Mouse (Mus musculus): Measurements from ENCODE around the gene Slc7a5. TPM values are rescaled to one million over a fixed set of nuclear protein-coding genes. Genes with fewer than 3 reads are reported as not detected.
A peak's percentile ranks its signal among the peaks of the same experiment; 100 is the strongest.

Gene Slc7a5
- polyA plus RNA-seq, 1 experiment from 2014 or later = 37.1 TPM

DNA sequence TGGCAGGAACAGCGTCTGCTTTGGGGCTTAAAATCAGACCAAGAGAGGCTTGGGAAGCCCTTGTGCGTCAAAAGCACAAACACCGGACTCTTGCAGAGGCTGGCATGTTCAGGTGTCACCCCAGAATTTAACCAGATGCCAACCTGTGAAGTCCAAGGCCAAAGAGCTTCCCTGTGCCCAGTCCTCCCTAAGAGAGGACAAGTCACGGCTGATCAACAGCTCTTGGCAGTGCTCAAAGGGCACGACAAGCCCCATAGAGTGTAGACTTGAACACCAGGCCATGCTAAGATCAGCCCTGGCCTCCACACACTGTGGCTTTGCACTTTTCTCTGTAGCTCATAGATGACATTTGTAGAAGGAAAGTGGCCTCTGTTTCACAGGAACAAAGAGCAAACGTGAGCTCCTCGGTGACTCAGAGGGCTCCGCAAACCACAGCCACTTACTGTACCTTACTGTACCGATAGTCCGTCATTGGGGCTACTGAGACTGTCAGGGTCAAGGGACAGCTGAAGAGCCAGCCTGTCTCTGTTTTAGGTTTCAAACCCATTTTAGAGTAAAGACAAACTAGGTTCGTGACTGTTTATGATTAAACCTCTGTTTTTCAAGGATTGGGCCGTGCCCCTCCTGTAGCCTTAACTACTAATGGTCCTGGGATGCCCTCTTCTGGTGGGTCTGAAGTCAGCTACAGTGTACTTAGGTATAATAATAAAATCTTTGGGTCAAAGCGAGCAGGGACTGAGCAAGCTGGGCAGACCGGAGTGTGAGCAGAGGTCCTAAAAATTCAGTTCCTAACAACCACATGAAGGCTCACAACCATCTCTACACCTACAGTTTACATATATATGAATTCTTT is 25.4 kb upstream of the Slc7a5 start:
- WGBS = 86% methylated on average over 14 of the region's 14 CpGs
- Histone ChIP-seq H3K4me3 (ENCODE audit: low read depth, low read length) (no peak overlapping the region), H3K27me3 (ENCODE audit: control insufficient read depth, insufficient read depth, low read length) (no peaks in the 10 kb centered on the region), H3K27ac (ENCODE audit: low read depth, low read length) (no peak overlapping the region), H3K9ac (ENCODE audit: low read length) (no peak overlapping the region), H3K4me2 (ENCODE audit: low read depth, low read length, severe bottlenecking) (no peak overlapping the region), H3K36me3 (ENCODE audit: control insufficient read depth, insufficient read depth, low read length) (no peaks in the 10 kb centered on the region), H3K4me1 (replicated peaks; ENCODE audit: control insufficient read depth, insufficient read depth, low read length) (peaks cover 4% of the 10 kb centered on the region; the same call in 1 of the 2 replicates), H3K9me3 (ENCODE audit: control insufficient read depth, low read length) (no peaks in the 10 kb centered on the region)
- ATAC-seq (replicated peaks; ENCODE audit: low FRiP score) = no peak
- DNase-seq (ENCODE audit: low spot score) = no peak

DNA sequence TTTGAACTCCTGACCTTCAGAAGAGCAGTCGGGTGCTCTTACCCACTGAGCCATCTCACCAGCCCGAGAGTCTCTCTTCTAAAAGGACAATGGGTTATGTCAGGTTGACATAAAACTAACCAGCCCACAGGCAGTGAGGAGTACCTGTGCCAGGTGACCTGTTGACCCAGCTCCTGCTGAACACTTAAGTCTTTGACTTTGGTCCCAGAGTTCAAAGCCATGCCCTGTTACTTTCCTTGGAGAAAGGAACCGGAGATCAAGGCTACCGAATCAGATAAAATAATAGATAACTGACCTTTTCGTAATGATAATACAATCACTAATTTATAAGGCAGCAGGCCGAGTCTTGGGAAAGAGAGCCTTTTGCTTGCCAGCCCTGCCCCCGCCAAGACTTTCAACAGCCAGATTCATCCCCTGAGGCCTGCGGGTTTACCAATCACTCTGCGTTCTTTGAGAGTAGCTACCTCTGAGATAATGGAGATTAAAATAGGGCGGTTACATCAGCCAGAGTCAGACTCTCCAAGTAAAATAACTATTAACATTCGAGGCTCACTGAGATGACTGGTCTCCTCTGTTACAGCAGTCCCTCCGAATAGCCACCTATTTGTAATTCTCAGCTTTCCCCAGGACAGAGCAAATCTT is 24.7 kb upstream of the Slc7a5 start:
- no peak overlapping the region for H3K4me3 ChIP-seq (ENCODE audit: low read depth, low read length)
- no peak for ATAC-seq (replicated peaks; ENCODE audit: low FRiP score)
- H3K27me3 ChIP-seq (ENCODE audit: control insufficient read depth, insufficient read depth, low read length) = no peaks in the 10 kb centered on the region
- H3K9ac ChIP-seq (ENCODE audit: low read length) = no peak overlapping the region
- no peaks in the 10 kb centered on the region for H3K36me3 ChIP-seq (ENCODE audit: control insufficient read depth, insufficient read depth, low read length)
- DNase-seq (ENCODE audit: low spot score) = no peak
- H3K9me3 ChIP-seq (ENCODE audit: control insufficient read depth, low read length) = no peaks in the 10 kb centered on the region
- peaks cover 4% of the 10 kb centered on the region; the same call in 1 of the 2 replicates for H3K4me1 ChIP-seq (replicated peaks; ENCODE audit: control insufficient read depth, insufficient read depth, low read length)
- no peak overlapping the region for H3K4me2 ChIP-seq (ENCODE audit: low read depth, low read length, severe bottlenecking)
- 79% methylated on average over 12 of the region's 12 CpGs for WGBS
- H3K27ac ChIP-seq (ENCODE audit: low read depth, low read length) = no peak overlapping the region

DNA sequence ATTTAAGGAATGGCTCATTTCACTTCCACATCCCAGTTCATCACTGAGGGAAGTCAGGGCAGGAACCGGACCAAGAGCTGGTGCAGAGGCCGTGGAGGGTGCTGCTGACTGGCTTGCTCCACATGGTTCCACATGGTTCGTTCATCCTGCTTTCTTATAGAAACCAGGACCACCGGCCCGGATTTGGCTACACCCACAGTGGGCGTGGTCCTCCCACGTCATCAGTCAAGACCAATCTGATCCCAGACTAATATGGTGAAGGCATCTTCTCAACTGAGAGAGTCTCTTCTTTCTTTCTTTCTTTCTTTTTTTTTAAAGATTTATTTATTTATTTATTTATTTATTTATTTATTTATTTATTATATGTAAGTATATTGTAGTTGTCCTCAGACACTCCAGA is 24.1 kb upstream of the Slc7a5 start:
- no peak overlapping the region for H3K27ac ChIP-seq (ENCODE audit: low read depth, low read length)
- peaks cover 4% of the 10 kb centered on the region; the same call in 1 of the 2 replicates for H3K4me1 ChIP-seq (replicated peaks; ENCODE audit: control insufficient read depth, insufficient read depth, low read length)
- H3K27me3 ChIP-seq (ENCODE audit: control insufficient read depth, insufficient read depth, low read length) = no peaks in the 10 kb centered on the region
- ATAC-seq (replicated peaks; ENCODE audit: low FRiP score) (no peak), DNase-seq (ENCODE audit: low spot score) (no peak)
- H3K4me3 ChIP-seq (ENCODE audit: low read depth, low read length) = no peak overlapping the region
- H3K4me2 ChIP-seq (ENCODE audit: low read depth, low read length, severe bottlenecking) = no peak overlapping the region
- no peaks in the 10 kb centered on the region for H3K9me3 ChIP-seq (ENCODE audit: control insufficient read depth, low read length)
- no peaks in the 10 kb centered on the region for H3K36me3 ChIP-seq (ENCODE audit: control insufficient read depth, insufficient read depth, low read length)
- 82% methylated on average over 7 of the region's 7 CpGs for WGBS
- H3K9ac ChIP-seq (ENCODE audit: low read length) = no peak overlapping the region

DNA sequence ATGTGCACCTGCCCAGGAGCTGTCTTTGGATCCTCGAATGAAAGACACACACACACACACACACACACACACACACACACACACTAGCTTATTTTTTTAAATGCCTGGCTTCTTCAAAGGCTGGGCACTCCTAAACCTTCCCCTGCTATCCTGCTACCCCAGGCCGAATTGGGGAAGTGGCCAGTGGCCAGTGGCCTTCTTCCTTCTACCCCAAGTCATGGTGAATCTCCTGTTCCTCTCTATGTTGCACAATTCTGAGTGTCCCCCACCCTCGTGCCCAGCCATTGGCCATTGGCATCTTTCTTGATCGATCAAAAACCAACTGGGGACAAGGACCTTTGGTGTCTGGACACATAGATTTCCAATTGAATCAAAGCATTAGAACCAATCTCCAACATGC is 22.6 kb upstream of the Slc7a5 start:
- no peak overlapping the region for H3K27ac ChIP-seq (ENCODE audit: low read depth, low read length)
- H3K9me3 ChIP-seq (ENCODE audit: control insufficient read depth, low read length) = no peaks in the 10 kb centered on the region
- ATAC-seq (replicated peaks; ENCODE audit: low FRiP score) (no peak), DNase-seq (ENCODE audit: low spot score) (no peak)
- no peak overlapping the region for H3K9ac ChIP-seq (ENCODE audit: low read length)
- 90% methylated on average over 4 of the region's 4 CpGs for WGBS
- no peaks in the 10 kb centered on the region for H3K4me1 ChIP-seq (replicated peaks; ENCODE audit: control insufficient read depth, insufficient read depth, low read length)
- no peaks in the 10 kb centered on the region for H3K36me3 ChIP-seq (ENCODE audit: control insufficient read depth, insufficient read depth, low read length)
- no peaks in the 10 kb centered on the region for H3K27me3 ChIP-seq (ENCODE audit: control insufficient read depth, insufficient read depth, low read length)
- no peak overlapping the region for H3K4me3 ChIP-seq (ENCODE audit: low read depth, low read length)
- H3K4me2 ChIP-seq (ENCODE audit: low read depth, low read length, severe bottlenecking) = no peak overlapping the region

DNA sequence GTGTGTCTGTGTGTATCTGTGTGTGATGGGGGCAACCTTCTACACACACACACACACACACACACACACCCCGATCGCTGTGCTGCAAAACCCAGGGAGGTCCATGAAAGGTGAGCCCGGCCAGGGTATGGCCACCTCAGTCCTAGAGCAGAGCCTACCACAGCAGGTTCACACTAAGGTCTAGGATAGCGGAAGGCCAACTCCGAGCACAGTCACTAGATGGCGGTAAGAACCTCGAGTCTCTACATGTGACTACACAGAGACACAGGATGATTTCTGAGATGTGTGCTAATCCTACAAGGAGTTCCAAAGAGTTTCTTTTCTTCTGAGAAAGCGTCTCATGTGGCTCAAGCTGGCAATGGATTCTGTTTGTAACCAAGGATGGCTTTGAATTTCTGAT is 19.8 kb upstream of the Slc7a5 start:
- H3K36me3 ChIP-seq (ENCODE audit: control insufficient read depth, insufficient read depth, low read length) = no peaks in the 10 kb centered on the region
- H3K9me3 ChIP-seq (ENCODE audit: control insufficient read depth, low read length) = no peaks in the 10 kb centered on the region
- DNase-seq (ENCODE audit: low spot score) = no peak
- no peaks in the 10 kb centered on the region for H3K27me3 ChIP-seq (ENCODE audit: control insufficient read depth, insufficient read depth, low read length)
- no peaks in the 10 kb centered on the region for H3K4me1 ChIP-seq (replicated peaks; ENCODE audit: control insufficient read depth, insufficient read depth, low read length)
- H3K4me2 ChIP-seq (ENCODE audit: low read depth, low read length, severe bottlenecking) = no peak overlapping the region
- no peak overlapping the region for H3K9ac ChIP-seq (ENCODE audit: low read length)
- ATAC-seq (replicated peaks; ENCODE audit: low FRiP score) = no peak
- H3K27ac ChIP-seq (ENCODE audit: low read depth, low read length) = no peak overlapping the region
- H3K4me3 ChIP-seq (ENCODE audit: low read depth, low read length) = no peak overlapping the region
- WGBS = 42% methylated on average over 8 of the region's 8 CpGs

DNA sequence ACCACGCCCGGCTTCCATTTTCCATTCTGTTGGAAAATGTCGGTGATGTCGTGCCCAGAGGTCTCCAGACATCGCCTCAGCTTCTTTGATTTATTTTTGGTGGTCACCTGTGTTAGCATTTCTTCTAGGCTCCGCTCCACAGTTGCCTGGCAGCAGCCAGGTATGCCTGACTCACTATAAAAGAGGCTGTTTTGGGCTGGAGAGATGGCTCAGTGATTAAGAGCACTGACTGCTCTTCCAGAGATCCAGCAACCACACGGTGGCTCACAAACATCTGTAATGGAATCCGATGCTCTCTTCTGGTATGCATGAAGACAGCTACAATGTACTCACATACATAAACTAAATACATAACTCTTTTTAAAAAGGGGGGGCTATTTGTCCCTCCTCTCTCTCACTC is 18.8 kb upstream of the Slc7a5 start:
- H3K36me3 ChIP-seq (ENCODE audit: control insufficient read depth, insufficient read depth, low read length) = no peaks in the 10 kb centered on the region
- no peak overlapping the region for H3K27ac ChIP-seq (ENCODE audit: low read depth, low read length)
- H3K9ac ChIP-seq (ENCODE audit: low read length) = no peak overlapping the region
- H3K27me3 ChIP-seq (ENCODE audit: control insufficient read depth, insufficient read depth, low read length) = no peaks in the 10 kb centered on the region
- H3K4me1 ChIP-seq (replicated peaks; ENCODE audit: control insufficient read depth, insufficient read depth, low read length) = no peaks in the 10 kb centered on the region
- ATAC-seq (replicated peaks; ENCODE audit: low FRiP score) (no peak), DNase-seq (ENCODE audit: low spot score) (no peak)
- H3K9me3 ChIP-seq (ENCODE audit: control insufficient read depth, low read length) = no peaks in the 10 kb centered on the region
- H3K4me3 ChIP-seq (ENCODE audit: low read depth, low read length) = no peak overlapping the region
- WGBS = 71% methylated on average over 8 of the region's 8 CpGs
- H3K4me2 ChIP-seq (ENCODE audit: low read depth, low read length, severe bottlenecking) = no peak overlapping the region

DNA sequence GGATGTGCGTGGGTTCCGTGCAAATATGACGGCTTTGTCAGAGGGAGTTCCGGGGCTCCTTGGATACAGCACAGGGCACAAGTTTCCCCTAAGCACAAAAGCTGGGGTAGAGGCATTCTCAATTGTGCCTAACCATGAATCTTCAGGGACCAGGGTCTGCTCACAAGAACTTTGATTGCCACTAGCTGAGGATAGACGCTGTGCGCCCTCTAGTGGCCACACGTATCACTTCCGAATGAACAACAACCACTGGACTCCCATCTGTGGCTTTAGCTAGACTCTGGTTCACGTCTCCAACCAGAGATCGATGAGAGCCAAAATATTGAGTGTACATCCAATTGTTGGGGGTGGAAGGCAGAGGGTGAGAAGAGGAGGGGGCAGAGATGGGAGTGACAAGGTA is 18.1 kb upstream of the Slc7a5 start:
- Histone ChIP-seq H3K27ac (ENCODE audit: low read depth, low read length) (no peak overlapping the region), H3K36me3 (ENCODE audit: control insufficient read depth, insufficient read depth, low read length) (no peaks in the 10 kb centered on the region), H3K27me3 (ENCODE audit: control insufficient read depth, insufficient read depth, low read length) (no peaks in the 10 kb centered on the region), H3K4me1 (replicated peaks; ENCODE audit: control insufficient read depth, insufficient read depth, low read length) (no peaks in the 10 kb centered on the region), H3K9ac (ENCODE audit: low read length) (no peak overlapping the region), H3K9me3 (ENCODE audit: control insufficient read depth, low read length) (no peaks in the 10 kb centered on the region), H3K4me2 (ENCODE audit: low read depth, low read length, severe bottlenecking) (no peak overlapping the region), H3K4me3 (ENCODE audit: low read depth, low read length) (no peak overlapping the region)
- WGBS = 31% methylated on average over 10 of the region's 10 CpGs
- DNase-seq (ENCODE audit: low spot score) = peak; percentile 89
- 0 out of 2 replicates have a peak, but pooled peaks have one; percentile 39 for ATAC-seq (replicated peaks; ENCODE audit: low FRiP score)

DNA sequence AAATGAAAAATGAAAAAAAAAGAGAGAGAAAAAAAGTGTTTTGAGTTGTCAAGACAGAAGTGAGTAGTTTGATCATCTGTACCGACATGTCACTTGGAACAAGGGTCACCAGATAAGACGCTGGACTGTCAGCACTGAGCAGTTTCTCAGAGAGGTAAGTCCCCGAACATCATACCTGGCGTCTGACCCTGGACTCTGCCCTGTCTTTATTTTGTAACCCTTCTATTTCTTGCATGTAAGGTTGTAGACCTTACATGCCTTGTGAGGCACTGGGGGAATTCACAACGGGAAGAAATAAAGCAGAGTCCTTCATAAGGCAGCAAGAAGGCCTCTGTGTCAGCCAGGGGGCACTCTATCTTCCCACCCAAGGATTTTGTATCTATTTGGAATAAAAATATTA is 17.2 kb upstream of the Slc7a5 start:
- H3K27me3 ChIP-seq (ENCODE audit: control insufficient read depth, insufficient read depth, low read length) = no peaks in the 10 kb centered on the region
- no peak overlapping the region for H3K27ac ChIP-seq (ENCODE audit: low read depth, low read length)
- 90% methylated on average over 5 of the region's 5 CpGs for WGBS
- no peaks in the 10 kb centered on the region for H3K36me3 ChIP-seq (ENCODE audit: control insufficient read depth, insufficient read depth, low read length)
- no peak for ATAC-seq (replicated peaks; ENCODE audit: low FRiP score)
- H3K4me3 ChIP-seq (ENCODE audit: low read depth, low read length) = no peak overlapping the region
- H3K9me3 ChIP-seq (ENCODE audit: control insufficient read depth, low read length) = no peaks in the 10 kb centered on the region
- no peaks in the 10 kb centered on the region for H3K4me1 ChIP-seq (replicated peaks; ENCODE audit: control insufficient read depth, insufficient read depth, low read length)
- H3K9ac ChIP-seq (ENCODE audit: low read length) = no peak overlapping the region
- DNase-seq (ENCODE audit: low spot score) = no peak
- H3K4me2 ChIP-seq (ENCODE audit: low read depth, low read length, severe bottlenecking) = no peak overlapping the region

Data from forebrain, embryonic 11.5 days (tissue).